Mouse (Mus musculus) embryo, embryonic 11 days (tissue): Measurements from ENCODE around the gene Ror1.

Source experiments
- DNase-seq: peaks from one replicate; pipeline ENCODE4 v3.0.0-alpha.2; 2015

Gene Ror1

DNA sequence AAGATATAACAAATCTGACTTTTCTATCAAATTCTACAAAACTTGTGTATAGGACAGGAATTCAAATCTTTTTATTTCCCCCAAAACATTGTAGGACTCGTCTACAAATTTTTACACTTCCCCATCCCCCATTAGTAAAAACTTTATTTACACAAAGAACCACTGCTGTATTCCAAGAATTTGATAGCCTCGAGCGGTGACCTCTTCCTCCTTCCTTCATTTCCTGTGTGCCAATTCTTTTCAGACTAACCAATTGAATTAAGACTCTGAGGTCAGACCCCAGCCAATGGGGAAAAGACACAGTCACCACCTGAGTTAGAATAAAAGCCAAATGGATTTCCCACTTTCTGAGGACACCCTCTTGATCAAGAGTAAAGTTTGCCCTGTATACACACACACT lies 302.5 kb downstream of the Ror1 start:
- peak; percentile 40 for DNase-seq

DNA sequence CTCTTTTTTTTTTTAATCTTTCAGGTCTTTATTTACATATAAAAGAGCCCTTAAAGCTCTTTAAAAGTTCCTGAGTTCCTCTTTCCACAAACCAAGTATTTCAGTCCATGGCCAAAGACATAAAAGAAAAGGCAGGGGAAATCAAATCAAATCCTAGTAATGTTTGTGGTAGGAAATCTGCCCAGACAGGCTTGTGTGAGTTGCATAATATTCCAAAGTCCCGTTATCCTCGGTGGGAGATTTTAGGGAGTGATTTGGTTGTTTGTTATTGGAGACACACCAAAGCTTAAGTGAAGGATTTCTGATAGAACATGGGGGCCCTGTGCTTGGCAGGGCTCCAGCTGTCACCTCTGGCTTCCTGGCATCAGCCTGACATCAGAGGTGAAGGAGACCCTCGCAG lies 305.5 kb downstream of the Ror1 start:
- DNase-seq = no peak

DNA sequence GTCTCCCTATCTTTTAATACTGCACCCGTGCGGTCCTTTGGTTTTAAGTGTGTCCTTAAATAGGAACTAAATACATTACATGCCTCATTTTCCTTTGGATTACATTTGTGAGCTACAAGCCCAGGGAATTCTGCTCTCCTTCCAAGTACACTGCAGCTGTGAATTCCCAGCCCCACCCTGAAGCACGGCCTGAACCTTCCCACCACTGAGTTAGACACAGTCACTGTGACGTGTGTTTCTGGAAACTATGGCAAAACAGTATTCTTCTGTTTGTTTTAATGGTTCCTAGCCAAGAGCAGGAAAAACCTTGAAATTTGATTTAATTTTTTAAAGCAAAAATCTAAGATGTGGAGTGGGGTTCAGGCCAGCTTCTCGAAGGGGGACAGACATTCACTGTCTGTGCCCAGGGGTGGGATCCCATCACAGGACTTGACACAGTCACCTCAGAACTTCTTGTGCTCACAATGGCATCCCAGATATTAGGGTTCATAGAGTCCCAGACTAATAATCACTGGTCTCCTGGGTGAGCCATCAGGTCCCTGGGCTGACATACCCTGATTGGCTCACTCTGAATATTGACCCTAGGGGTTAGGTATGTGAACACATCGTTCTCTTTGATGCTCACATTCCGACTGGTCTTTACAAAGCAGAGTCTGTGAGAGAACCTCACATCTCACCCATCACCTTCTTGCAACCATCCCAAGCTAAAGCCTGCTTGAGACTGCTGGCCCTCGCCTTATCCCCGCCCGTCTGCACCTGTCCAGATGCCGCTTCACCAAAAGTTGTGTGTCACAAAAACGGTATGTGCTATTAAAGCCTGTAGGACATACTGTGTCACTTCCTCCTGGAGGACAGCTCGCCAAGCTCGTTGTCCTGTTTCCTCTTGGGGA lies 306.2 kb downstream of the Ror1 start:
- DNase-seq = no peak

DNA sequence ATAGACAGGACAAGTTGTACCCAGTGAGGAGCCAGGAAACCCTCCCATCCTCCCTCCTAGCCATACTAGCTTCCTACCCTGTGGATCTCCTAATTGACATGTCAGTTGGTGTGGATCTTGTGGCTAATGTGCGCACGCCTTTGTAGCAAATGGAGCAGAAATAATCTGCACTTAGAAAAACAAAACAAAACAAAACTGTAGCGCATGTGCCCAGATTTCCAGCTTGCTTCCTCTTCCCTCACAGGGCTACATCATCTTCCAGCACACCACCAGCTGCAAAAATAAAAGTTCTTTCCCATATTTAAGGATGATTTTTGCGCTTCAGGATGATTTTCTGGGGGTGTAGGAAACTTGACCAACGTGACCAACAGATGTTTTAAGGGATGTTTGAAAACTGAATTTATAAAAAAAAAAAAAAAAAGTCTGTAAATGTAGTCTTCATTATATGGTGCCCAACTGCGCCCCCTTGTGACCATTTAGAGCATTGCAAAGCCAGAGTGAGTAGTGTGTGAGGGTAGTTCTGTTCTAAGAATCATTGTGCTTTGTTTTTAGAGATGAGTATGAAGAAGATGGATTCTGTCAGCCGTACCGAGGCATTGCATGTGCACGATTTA lies 311.8 kb downstream of the Ror1 start:
- DNase-seq = peak; percentile 71

DNA sequence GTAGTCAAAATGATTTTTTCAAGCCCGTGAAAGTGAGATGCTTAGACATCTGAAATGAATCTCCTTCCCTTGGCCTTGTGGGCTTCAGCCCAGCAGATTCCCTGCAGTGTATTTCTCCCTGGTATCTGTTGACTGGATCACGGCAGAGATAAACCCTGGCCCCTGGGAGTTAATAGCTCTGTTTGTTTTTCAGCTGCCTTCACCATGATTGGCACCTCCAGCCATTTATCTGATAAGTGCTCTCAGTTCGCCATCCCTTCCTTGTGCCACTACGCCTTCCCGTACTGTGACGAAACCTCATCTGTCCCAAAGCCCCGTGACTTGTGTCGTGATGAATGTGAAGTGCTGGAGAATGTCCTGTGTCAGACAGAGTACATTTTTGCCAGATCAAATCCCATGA lies 313.9 kb downstream of the Ror1 start:
- DNase-seq = no peak

DNA sequence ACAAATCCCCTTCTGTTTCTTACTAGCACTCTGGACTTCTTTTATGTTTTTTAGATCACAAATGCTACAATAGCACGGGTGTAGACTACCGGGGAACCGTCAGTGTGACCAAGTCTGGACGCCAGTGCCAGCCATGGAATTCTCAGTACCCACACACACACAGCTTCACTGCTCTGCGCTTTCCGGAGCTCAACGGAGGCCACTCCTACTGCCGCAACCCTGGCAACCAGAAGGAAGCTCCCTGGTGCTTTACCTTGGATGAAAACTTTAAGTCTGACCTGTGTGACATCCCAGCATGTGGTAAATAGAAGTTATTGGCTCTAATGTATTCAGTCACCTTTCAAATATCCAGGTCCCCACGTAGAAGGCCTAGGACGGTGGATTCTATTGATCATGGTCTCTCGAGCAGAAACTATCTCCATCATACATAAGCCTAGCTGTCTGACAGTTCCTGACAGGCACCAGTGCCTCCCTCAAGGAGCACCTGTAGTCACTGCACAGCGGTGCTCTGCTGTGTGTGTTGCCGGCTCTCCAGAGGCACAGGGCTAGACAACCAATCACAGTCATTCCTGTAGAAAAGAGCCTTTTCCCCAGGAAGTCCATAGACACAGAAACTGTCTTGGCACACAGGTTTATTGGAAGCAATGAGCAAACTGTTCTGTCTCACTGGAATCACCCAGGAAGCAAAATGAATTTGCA lies 316.4 kb downstream of the Ror1 start:
- DNase-seq = no peak

DNA sequence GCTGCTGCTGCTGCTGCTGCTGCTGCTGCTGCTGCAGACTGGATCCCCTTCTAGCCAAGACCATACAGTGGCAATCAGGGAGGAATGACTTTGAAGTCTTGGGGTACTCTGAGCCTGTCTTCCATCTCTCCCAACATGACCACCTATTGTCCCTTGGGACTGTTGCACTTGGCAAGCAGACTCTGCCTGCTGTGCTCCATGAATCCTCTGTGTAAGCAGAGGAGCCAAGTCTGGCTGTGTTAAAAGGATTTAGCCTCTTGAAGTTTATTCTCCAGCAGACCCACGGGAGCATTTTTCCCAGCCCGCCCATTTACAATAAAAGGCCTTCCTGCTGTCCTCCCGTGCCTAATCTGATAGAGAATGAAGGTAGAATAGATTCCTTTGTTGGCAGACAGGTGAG lies 327.2 kb downstream of the Ror1 start:
- no peak for DNase-seq

DNA sequence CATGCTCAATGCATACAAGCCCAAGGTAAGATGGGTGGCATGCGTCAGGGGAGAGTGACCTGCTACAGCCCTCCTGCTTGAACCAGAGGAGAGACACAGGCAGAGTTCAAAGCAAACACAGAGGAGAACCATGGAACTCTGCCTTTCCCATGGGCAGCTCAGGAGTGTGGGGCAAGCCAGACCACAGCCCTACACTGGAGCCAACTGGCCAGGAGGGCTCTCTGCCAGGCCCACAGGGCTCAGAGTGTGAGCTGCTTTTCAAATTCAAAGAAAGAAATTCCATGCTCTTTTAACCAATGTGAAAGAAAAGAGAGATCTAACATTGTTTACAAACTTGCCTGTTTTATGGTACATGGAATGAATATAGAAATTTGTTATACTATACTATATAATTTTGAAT lies 330.5 kb downstream of the Ror1 start:
- no peak for DNase-seq

DNA sequence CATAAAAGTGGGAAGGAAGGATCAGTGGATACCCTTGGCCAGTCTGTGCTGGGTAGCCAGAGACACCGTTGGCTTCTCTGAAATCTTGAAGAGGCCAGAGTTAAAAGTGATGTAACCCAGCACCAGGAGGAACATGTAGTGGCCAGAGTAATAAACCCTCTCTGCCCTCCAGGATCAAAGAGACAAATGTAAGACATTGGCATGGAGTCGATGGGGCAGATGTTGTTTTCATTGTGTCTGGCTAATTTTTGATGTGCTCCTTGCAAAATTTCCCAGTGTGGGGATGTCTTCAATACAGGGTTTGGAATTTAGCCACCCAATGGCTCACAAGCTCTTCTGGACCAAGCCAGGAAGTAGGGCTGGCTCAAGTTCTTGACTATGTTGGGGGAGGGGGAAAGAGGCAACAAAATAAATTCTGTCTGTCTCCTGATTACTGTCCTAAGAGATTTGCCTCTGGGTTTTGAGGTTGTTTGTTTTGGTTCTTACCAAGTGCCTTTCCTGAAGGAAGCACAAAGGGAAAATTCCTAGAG lies 333.8 kb downstream of the Ror1 start:
- no peak for DNase-seq

DNA sequence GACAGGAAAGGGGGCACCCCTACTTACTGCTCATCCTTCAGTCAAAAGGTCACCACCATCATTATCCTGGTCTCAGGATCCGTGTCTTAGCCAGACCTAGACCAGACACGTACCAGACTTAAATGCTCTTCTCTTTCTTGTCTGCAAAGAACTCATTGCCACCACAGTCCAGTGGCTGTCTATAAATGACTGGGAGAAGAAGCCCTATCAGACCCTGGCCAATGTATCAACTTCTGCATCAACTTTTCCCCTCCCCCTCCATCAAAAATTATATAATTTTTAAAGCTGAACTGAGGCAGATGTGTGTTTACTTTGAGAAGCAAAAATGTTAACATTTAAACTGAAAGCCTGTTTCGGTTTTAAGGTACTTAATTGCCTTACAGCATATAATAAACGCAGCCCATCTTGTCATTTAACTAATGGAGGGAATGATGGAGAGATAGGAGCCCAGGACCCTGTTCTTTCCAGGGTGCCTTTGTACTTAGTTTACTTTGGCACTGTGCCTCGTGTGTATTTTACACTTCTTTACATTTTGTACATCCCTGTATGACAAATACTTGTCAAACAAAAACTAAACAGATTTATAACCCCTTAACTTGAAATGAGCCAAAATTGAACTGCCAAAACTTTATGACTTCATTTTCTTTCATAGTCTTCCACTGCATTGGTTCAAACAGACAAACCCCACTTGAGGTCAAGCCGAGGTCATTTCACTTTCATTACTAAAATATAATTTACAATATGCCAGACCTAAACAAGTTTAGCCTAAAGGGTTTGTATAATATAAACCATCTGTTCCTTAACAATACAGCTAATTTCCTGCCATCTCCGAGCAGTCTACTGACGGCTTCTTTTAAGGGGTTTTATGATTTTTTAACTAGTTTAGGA lies 339.9 kb downstream of the Ror1 start:
- peak; percentile 54 for DNase-seq

DNA sequence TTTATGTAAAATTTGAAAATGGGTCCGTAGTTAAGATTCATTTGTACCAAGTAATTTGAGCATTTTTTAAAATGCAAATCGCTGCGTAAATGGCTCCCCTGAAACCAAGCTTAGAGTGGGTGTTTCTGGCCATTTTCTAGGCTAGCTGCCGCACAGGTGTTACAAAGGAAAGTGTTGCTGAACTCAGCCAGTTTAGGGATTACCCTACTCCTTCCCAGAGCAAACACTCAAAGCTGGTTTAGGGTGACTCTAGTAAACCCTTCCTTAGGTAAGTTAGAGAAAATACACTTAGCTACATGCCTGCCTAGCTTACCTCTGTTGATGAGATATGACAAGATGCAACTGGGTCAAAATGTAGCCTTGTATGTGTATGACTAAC lies 340.6 kb downstream of the Ror1 start:
- DNase-seq = peak; percentile 15

DNA sequence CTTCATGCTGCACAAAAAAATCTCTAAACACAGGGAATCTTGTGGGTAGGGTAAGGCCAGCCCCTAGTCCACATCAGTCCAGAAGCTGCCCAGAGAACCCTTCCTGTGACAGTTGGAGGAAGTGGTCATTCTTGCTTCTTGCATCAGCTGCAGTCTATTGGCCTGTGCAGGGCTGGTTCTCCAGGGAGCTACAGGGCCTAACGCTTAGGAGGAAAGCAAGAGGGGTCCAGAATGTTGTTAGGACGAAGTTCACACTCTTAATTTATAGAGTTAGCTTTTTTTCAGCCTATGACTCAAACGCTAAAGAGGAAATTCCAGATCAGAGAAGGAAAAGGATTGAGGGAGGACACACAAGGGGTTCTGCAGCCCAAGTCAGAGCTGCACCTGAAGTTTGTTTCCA lies 351.3 kb downstream of the Ror1 start:
- DNase-seq = no peak

DNA sequence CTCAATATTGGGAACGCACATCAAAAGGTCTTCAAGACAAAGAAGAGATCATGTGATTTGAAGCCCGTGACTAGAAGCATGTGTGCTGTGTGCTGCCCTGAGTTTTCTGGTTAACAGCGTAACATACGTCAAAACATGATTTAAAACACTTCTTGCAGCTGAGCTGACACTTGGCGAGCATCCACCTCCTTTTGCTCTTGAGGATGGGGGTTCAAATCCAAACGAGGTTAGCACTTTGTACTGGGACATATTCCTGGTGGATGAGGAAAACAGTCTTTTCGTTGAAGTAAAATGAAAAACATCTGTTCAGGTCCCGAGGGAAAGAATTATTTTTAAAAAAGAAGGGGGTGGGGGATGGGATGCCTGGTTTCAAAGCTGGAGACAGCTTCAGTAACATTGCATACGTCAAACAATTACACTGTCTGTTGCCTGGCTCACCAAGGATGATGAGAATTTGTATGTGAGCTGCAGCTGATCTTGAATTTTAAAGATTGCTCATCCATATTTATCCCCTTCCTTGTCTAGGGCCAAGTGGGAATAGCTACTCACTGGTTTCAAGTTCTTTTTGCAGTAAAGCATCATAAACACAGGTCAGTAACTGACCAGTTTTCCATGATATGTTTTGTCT lies 367.0 kb downstream of the Ror1 start:
- peak; percentile 71 for DNase-seq

DNA sequence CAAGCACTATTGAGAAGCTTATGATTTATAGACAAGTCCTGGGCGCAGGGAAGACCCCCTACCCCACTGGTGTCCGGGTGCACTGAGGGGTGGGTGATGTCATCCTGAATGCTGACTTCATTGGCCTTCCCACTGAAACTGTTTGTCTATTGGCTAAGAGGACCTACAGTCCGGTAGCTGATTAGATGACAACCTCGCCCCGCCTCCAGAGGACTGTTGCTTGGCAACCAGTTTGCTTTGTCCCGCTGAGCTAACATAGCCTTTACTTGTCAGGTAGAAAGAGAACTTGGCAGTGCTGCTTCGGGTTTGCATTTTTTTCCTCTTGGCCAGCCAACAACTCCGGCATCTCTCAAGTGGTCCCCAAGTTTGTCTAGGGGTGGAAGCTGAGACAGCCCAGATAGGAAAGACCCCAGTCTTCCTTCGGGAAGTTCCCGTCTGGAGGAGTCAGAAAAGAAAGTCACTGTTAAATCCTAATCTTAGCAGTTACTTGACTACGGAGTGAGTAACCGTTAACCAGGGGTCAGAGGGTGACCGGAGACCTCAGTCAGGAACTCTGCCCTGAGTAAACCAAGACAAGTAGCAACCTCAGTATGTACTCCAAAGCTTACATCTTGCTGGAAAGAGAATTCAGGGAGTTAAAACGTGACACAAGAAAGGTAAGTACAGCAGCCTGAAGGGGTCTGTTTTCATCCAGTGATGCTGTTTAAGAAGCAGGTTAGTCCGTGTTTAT lies 383.2 kb downstream of the Ror1 start, which contains the start of gene Ube2u:
Gene Ube2u (plus strand): TSS at position 258 of the 730 bp plus-strand sequence.
- peak; percentile 85 for DNase-seq

DNA sequence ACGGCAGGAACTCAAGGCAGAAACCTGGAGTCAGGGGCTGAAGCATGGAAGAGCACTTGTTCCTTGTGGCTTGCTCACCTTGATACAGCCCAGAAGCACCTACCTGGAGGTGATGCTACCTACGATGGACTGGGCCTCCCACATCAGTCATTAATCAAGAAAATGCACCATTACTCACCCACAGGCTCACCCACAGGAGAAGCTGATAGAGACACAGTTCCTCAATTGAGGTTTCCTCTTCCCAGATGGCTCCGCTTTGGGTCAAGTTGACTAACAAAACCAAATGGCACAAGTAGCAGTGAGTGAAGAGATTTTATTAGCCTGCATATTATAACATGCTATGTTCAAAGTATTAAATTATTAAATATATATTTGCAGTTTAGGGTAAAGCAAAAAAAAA lies 392.9 kb downstream of the Ror1 start:
- no peak for DNase-seq
